Mouse (Mus musculus): ENCODE results near the gene Fcf1. TPM values are rescaled to one million over a fixed set of nuclear protein-coding genes. Genes with fewer than 3 reads are reported as not detected.

Fcf1 gene
- 53.0 TPM for polyA plus RNA-seq (2014; fragmentation: Illumina TruSeq; extraction: RNeasy Lipid Tissue Mini Kit (QIAGEN cat#74804); ENCODE audit: low read depth, low replicate concordance)

GRCm38 (mm10) chr12:84970428-84971096, at the start of gene Fcf1, which contains the start of gene Arel1:
Fcf1 (plus strand) TSS chr12:84970897.
Arel1 (minus strand) TSS chr12:84970900.

GRCm38 (mm10) chr12:84996083-84996496, 25.4 kb downstream of the Fcf1 start, which contains the start of gene Ylpm1:
Ylpm1 (plus strand) TSS chr12:84996321.

Other genes starting within 250 kb of the Fcf1 start
- 38.0 TPM for gene Npc2, start 197.7 kb upstream of the Fcf1 start, polyA plus RNA-seq (2014; fragmentation: Illumina TruSeq; extraction: RNeasy Lipid Tissue Mini Kit (QIAGEN cat#74804); ENCODE audit: low read depth, low replicate concordance)
- gene Isca2, start 197.6 kb upstream of the Fcf1 start, polyA plus RNA-seq (2014; fragmentation: Illumina TruSeq; extraction: RNeasy Lipid Tissue Mini Kit (QIAGEN cat#74804); ENCODE audit: low read depth, low replicate concordance) = 125 TPM
- 3.1 TPM for gene Ltbp2, start 94.4 kb upstream of the Fcf1 start, polyA plus RNA-seq (2014; fragmentation: Illumina TruSeq; extraction: RNeasy Lipid Tissue Mini Kit (QIAGEN cat#74804); ENCODE audit: low read depth, low replicate concordance)
- gene Arel1, start within 50 bp of the Fcf1 start, polyA plus RNA-seq (2014; fragmentation: Illumina TruSeq; extraction: RNeasy Lipid Tissue Mini Kit (QIAGEN cat#74804); ENCODE audit: low read depth, low replicate concordance) = 31.0 TPM
- 23.5 TPM for gene Ylpm1, start 25.4 kb downstream of the Fcf1 start, polyA plus RNA-seq (2014; fragmentation: Illumina TruSeq; extraction: RNeasy Lipid Tissue Mini Kit (QIAGEN cat#74804); ENCODE audit: low read depth, low replicate concordance)
- 2.2 TPM for gene Prox2, start 139.9 kb downstream of the Fcf1 start, polyA plus RNA-seq (2014; fragmentation: Illumina TruSeq; extraction: RNeasy Lipid Tissue Mini Kit (QIAGEN cat#74804); ENCODE audit: low read depth, low replicate concordance)
- 505 TPM for gene Dlst, start 139.9 kb downstream of the Fcf1 start, polyA plus RNA-seq (2014; fragmentation: Illumina TruSeq; extraction: RNeasy Lipid Tissue Mini Kit (QIAGEN cat#74804); ENCODE audit: low read depth, low replicate concordance)
- 1.9 TPM for gene Rps6kl1, start 180.4 kb downstream of the Fcf1 start, polyA plus RNA-seq (2014; fragmentation: Illumina TruSeq; extraction: RNeasy Lipid Tissue Mini Kit (QIAGEN cat#74804); ENCODE audit: low read depth, low replicate concordance)
- 5.2 TPM for gene Pgf, start 206.9 kb downstream of the Fcf1 start, polyA plus RNA-seq (2014; fragmentation: Illumina TruSeq; extraction: RNeasy Lipid Tissue Mini Kit (QIAGEN cat#74804); ENCODE audit: low read depth, low replicate concordance)
- gene Eif2b2, start 248.6 kb downstream of the Fcf1 start, polyA plus RNA-seq (2014; fragmentation: Illumina TruSeq; extraction: RNeasy Lipid Tissue Mini Kit (QIAGEN cat#74804); ENCODE audit: low read depth, low replicate concordance) = 33.5 TPM

All from heart, adult 10 weeks (tissue).